Mouse (Mus musculus) forebrain, postnatal 0 days (tissue): Measurements from ENCODE around the gene 4930447C04Rik. TPM values are rescaled to one million over a fixed set of nuclear protein-coding genes. Genes with fewer than 3 reads are reported as not detected.
A peak's percentile ranks its signal among the peaks of the same experiment; 100 is the strongest.

Experiments used
- ATAC-seq: fragments of 200-750 bp; cut with Nextera tagmentation; 2 replicates; pipeline ENCODE4 v1.8.0; 2017; ENCODE audit warnings: mild to moderate bottlenecking, moderate library complexity
- DNase-seq: peaks from one replicate; pipeline ENCODE4 v3.0.0-alpha.2; 2015
- H3K27ac ChIP-seq: fragments of 300-500 bp; sonication (generic); 2 replicates; pipeline ENCODE4 v1.5.1; 2014; ENCODE audit warnings: low read depth, mild to moderate bottlenecking, antibody characterized with exemption, low read length, moderate library complexity, mixed read lengths
- H3K27me3 ChIP-seq: fragments of 300-500 bp; sonication (generic); 2 replicates; pipeline ENCODE4 v1.6.1; 2014; ENCODE audit warnings: mild to moderate bottlenecking, low read length, mixed read lengths; ENCODE audit not compliant: insufficient read depth
- H3K36me3 ChIP-seq: fragments of 300-500 bp; sonication (generic); 2 replicates; pipeline ENCODE4 v1.6.1; 2014; ENCODE audit warnings: mild to moderate bottlenecking, moderate library complexity; ENCODE audit not compliant: insufficient read depth
- H3K4me1 ChIP-seq: fragments of 300-500 bp; sonication (generic); 2 replicates; pipeline ENCODE4 v1.6.1; 2014; ENCODE audit warnings: antibody characterized with exemption; ENCODE audit not compliant: insufficient read depth
- H3K4me2 ChIP-seq: fragments of 300-500 bp; sonication (generic); 2 replicates; pipeline ENCODE4 v1.6.1; 2014; ENCODE audit warnings: low read depth, mild to moderate bottlenecking, moderate library complexity
- H3K4me3 ChIP-seq: fragments of 300-500 bp; sonication (generic); 2 replicates; pipeline ENCODE4 v1.5.1; 2014; ENCODE audit warnings: low read depth, low read length, mixed read lengths
- H3K9ac ChIP-seq: fragments of 300-500 bp; sonication (generic); 2 replicates; pipeline ENCODE4 v1.6.1; 2014; ENCODE audit warnings: mild to moderate bottlenecking
- H3K9me3 ChIP-seq: fragments of 300-500 bp; sonication (generic); 2 replicates; pipeline ENCODE4 v1.6.1; 2016; ENCODE audit warnings: low read length
- CTCF ChIP-seq: sonication (generic); IDR thresholded peaks from 2 replicates; pipeline ENCODE4 v1.5.1; 2016; ENCODE audit warnings: antibody characterized with exemption, control low read depth, low read depth
- WGBS: fragments of 180-500 bp; shearing (Covaris S2); extraction: QIAGEN DNeasy Blood & Tissue Kit; methylation state at CpG from one replicate; pipeline ENCODE4 v1.1.7; 2014; 5-methylcytosine and 5-hydroxymethylcytosine counted together
- polyA plus RNA-seq: library from polyadenylated mRNA; unstranded; fragments of >200 nt; fragmentation: Nextera tagmentation; extraction: Ambion mirVana; gene quantifications from 2 replicates; pipeline ENCODE4 v1.2.1, GENCODE M21; 2015
- total RNA-seq: library from RNA; depleted of rRNA; stranded (reverse); fragments of >200 nt; gene quantifications from 2 replicates; pipeline ENCODE4 v1.2.3, GENCODE M21; 2014; rRNA removed

4930447C04Rik gene
- total and polyA plus RNA-seq, 2 experiments from 2014 or later: 2.3 to 9.4 TPM

DNA sequence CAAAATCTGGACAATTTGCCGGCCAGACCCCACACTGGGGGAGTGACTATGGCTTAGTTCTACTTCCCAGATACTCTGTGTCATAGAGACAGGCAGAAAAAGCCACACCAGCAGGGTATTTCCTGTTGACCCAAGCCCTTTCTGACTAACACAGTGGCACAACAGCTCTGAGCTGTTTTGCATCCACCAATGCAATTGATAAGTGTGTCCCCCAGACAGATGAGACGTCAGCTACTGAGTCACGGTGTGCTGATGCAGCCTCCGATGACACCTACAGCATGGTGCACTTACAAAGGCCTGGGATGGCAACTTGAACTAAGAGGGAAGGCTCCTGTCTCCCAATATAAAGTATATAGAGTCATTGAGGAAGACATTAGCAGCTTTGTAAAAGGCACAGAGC lies 103.3 kb downstream of the 4930447C04Rik start:
- Histone ChIP-seq H3K27me3 (no peaks in the 10 kb centered on the region), H3K27ac (no peak overlapping the region), H3K4me2 (no peak overlapping the region), H3K9ac (no peak overlapping the region), H3K36me3 (no peaks in the 10 kb centered on the region), H3K4me3 (no peak overlapping the region), H3K9me3 (no peaks in the 10 kb centered on the region), H3K4me1 (no peaks in the 10 kb centered on the region)
- WGBS: 86% methylated on average over 4 of the region's 4 CpGs
- no peak for DNase-seq
- no peak for TF ChIP-seq CTCF
- ATAC-seq: no peak

DNA sequence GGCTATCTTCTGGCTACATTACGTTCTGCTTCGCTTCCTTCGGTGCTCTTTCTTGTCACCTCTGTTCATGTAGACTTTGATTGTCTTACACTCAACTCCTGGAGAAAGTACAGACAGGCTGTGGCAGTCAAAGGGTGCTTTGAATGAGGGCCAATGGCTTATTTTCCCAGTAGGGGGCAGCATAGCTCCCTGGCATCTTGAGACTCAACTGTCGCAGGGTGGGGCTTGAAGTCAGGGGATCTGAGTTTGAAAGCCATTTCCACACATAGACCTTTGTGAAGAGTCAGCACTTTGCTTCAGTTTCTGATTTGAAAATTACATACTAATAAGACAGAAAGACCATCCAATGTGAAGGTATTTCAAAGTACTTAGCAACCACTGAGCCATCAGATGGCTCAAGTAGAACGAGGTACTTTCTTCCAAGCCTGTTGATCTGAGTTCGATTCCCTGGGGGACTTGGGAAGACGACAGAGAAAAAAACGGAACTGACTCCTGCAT lies 105.0 kb downstream of the 4930447C04Rik start:
- Histone ChIP-seq H3K4me2 (no peak overlapping the region), H3K9me3 (no peaks in the 10 kb centered on the region), H3K27ac (no peak overlapping the region), H3K4me1 (peaks cover 3% of the 10 kb centered on the region; the same call in 1 of the 2 replicates), H3K4me3 (no peak overlapping the region), H3K36me3 (no peaks in the 10 kb centered on the region), H3K9ac (no peak overlapping the region), H3K27me3 (no peaks in the 10 kb centered on the region)
- TF ChIP-seq CTCF: peak; percentile 20; the same call in 1 of the 2 replicates
- WGBS: 82% methylated on average over 8 of the region's 8 CpGs
- no peak for DNase-seq
- no peak for ATAC-seq

DNA sequence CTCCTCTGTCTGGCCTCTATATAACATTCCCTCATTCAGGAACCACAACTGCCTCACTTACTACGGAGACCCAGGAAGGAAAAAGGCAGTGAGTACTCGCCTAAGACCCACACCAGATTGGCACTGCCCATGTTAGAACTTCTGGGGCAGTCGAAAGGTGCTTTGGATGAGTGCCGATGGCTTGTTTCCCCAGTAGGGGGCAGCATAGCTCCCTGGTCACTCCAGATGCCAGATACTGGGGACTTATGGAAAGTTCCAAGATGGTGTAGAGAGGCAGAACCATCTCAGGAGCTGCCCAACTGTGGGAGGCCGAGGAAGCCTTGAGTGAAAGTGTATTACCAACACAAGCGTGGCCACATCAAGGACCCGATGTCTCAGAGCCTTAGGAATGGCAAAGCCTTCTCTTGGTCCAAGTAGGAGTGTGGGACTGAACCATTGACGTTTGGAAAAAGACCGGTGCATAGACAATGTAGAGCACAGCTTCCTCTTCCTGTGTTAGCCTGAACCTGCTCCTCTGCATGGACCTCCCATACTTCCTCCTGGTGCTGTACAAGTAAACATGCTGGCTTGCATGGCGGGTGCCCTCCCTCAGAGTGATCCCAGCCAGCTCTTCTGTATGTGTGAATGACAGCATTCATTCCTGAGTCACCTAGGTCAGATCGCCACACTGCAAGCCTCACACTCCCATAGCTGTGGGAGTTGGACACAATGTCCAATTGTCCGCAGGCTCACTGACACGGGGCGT lies 105.6 kb downstream of the 4930447C04Rik start:
- Histone ChIP-seq H3K9ac (no peak overlapping the region), H3K9me3 (no peaks in the 10 kb centered on the region), H3K4me3 (no peak overlapping the region), H3K4me2 (no peak overlapping the region), H3K27me3 (no peaks in the 10 kb centered on the region), H3K27ac (no peak overlapping the region), H3K36me3 (no peaks in the 10 kb centered on the region), H3K4me1 (peaks cover 3% of the 10 kb centered on the region; the same call in 1 of the 2 replicates)
- ATAC-seq: no peak
- DNase-seq: no peak
- WGBS: 70% methylated on average over 14 of the region's 14 CpGs
- TF ChIP-seq CTCF: peak; percentile 32

DNA sequence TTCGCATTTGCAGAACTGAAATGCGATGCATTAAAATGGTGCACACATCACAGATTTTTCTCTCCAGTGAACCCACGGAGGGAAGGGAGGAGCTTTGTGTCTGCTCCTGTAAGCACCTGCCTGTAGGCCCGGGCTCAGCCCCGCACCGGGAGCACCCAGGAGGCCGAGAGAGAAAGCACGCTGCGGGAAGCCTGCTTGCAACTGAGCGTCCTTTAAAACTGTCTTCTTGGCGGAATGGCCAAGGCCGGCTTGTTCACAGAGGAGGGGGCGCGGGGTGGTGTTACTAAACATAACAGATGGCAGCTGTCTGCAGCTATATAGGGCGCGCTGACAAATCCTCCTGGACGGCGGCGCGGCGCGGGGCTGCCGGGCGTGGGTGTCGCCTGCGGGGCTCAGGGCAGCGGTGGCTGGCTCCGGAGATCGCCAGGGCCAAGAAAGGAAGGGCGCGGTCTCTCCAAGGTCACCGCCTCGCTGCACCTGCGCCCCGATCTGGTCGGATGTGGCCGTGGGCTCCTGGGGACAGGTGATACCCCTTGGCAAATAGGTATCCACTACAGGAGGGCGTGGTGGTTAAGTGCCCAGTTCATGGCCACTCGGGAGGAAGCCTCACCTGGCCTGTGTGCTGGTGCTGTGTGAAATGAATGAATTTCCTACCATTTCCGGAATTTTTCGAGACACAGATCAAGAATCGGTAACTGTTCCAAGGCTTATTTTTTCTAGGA lies 108.7 kb downstream of the 4930447C04Rik start:
- ATAC-seq (peak; percentile 85), DNase-seq (peak; percentile 79)
- H3K9ac ChIP-seq: peak overlapping the region; percentile 60
- peak overlapping the region; percentile 71 for H3K4me2 ChIP-seq
- WGBS: 8% methylated on average over 42 of the region's 42 CpGs
- H3K4me3 ChIP-seq: peak overlapping the region; percentile 39
- no peak for TF ChIP-seq CTCF
- peaks cover 3% of the 10 kb centered on the region; the same call in 1 of the 2 replicates for H3K4me1 ChIP-seq
- H3K27me3 ChIP-seq: no peaks in the 10 kb centered on the region
- H3K27ac ChIP-seq: peak overlapping the region; percentile 48
- no peaks in the 10 kb centered on the region for H3K9me3 ChIP-seq
- H3K36me3 ChIP-seq: no peaks in the 10 kb centered on the region

Other genes starting within 250 kb of the 4930447C04Rik start
- 192 and 194 TPM in 2 replicates for gene Ppm1a, start 183.3 kb downstream of the 4930447C04Rik start, total RNA-seq
- 61.7 and 69.9 TPM in 2 replicates for gene Ppm1a, start 183.3 kb downstream of the 4930447C04Rik start, polyA plus RNA-seq
- gene Six6, start 882 bp downstream of the 4930447C04Rik start, total RNA-seq: 1.2 and 4.0 TPM in 2 replicates
- gene Six6, start 882 bp downstream of the 4930447C04Rik start, polyA plus RNA-seq: 0.06 and 0.77 TPM in 2 replicates
- 0.62 and 0.77 TPM in 2 replicates for gene Six1, start 113.1 kb upstream of the 4930447C04Rik start, total RNA-seq
- 0.65 TPM in 2 replicates for gene Six1, start 113.1 kb upstream of the 4930447C04Rik start, polyA plus RNA-seq
- gene Six4, start 172.7 kb upstream of the 4930447C04Rik start, total RNA-seq: 0.31 and 0.43 TPM in 2 replicates
- 0.09 and 0.13 TPM in 2 replicates for gene Six4, start 172.7 kb upstream of the 4930447C04Rik start, polyA plus RNA-seq
- 14.8 and 16.1 TPM in 2 replicates for gene Mnat1, start 182.9 kb upstream of the 4930447C04Rik start, total RNA-seq
- 16.3 and 18.6 TPM in 2 replicates for gene Mnat1, start 182.9 kb upstream of the 4930447C04Rik start, polyA plus RNA-seq